Comparison of ENCODE assay signal across 20 mouse cellular contexts in genomic region chr5:134271421-134271820, GRCm38 (mm10). TPM values are rescaled to one million over a fixed set of nuclear protein-coding genes. Genes with fewer than 3 reads are reported as not detected.
A peak's percentile ranks its signal among the peaks of the same experiment; 100 is the strongest.
DNase-seq lines count a peak whose midpoint lies in the region; ATAC-seq lines count a peak whose summit lies in the region.
"Had no signal": no experiment of that assay in that cellular context is flagged by ENCODE, and none has a peak within 500 bp of the region (broad histone marks: within the 10 kb centered on the region; RNA-seq: fewer than 3 reads in every experiment).

No protein-coding gene starts in this region.

- H3K27ac ChIP-seq in kidney, embryonic 14.5 days (ENCODE audit: low read depth, low read length): no peak overlapping the region
- H3K27ac ChIP-seq in forebrain, embryonic 12.5 days: no peak overlapping the region
- H3K27ac ChIP-seq: embryonic facial prominence, embryonic 10.5 days; gastrocnemius, adult 2 months; heart, embryonic 10.5 days; hindbrain, embryonic 13.5 days had no signal

- WGBS in kidney, embryonic 14.5 days: 91% methylated on average over 11 of the region's 11 CpGs
- WGBS in forebrain, embryonic 12.5 days: 92% methylated on average over 11 of the region's 11 CpGs

- intact Hi-C loops in left cerebral cortex, postnatal 10 days (cut with DNase I): loop anchor here (10.0 kb wide), 1 partner anchor 73 kb away; no protein-coding TSS in a partner anchor

- H3K9me3 ChIP-seq in kidney, embryonic 14.5 days (ENCODE audit: control insufficient read depth, low read length): no peaks in the 10 kb centered on the region
- no peaks in the 10 kb centered on the region for H3K9me3 ChIP-seq in forebrain, embryonic 12.5 days
- H3K9me3 ChIP-seq: embryonic facial prominence, embryonic 10.5 days; heart, embryonic 10.5 days; hindbrain, embryonic 13.5 days had no signal

- no peaks in the 10 kb centered on the region for H3K4me1 ChIP-seq in kidney, embryonic 14.5 days (ENCODE audit: control insufficient read depth, insufficient read depth, low read length)
- no peaks in the 10 kb centered on the region for H3K4me1 ChIP-seq in forebrain, embryonic 12.5 days
- H3K4me1 ChIP-seq: heart, embryonic 10.5 days; hindbrain, embryonic 13.5 days had no signal

- no peak overlapping the region for H3K9ac ChIP-seq in kidney, embryonic 14.5 days (ENCODE audit: low read depth, low read length)
- H3K9ac ChIP-seq in forebrain, embryonic 12.5 days: no peak overlapping the region
- H3K9ac ChIP-seq: hindbrain, embryonic 13.5 days had no signal

- H3K4me3 ChIP-seq in kidney, embryonic 14.5 days (ENCODE audit: low read length): no peak overlapping the region
- H3K4me3 ChIP-seq in forebrain, embryonic 12.5 days (replicated peaks): no peak overlapping the region
- H3K4me3 ChIP-seq: embryonic facial prominence, embryonic 10.5 days; gastrocnemius, adult 2 months; heart, embryonic 10.5 days; hindbrain, embryonic 13.5 days had no signal

- H3K4me2 ChIP-seq in kidney, embryonic 14.5 days (replicated peaks; ENCODE audit: low read depth, low read length): no peak overlapping the region
- no peak overlapping the region for H3K4me2 ChIP-seq in forebrain, embryonic 12.5 days
- H3K4me2 ChIP-seq: hindbrain, embryonic 13.5 days had no signal

- peak; percentile 65 for DNase-seq in kidney, adult 18-20 months
- DNase-seq in kidney, adult 9 months: peak; percentile 86
- DNase-seq in kidney, postnatal 10 days: peak; percentile 67
- DNase-seq in kidney, postnatal 4 days: peak; percentile 33 to 57
- DNase-seq in cerebellum, adult 9-11 months: no peak
- no peak for DNase-seq in left cerebral cortex, postnatal 10 days (ENCODE audit: extremely low spot score in 1 of 2, low spot score in 2 of 2)
- DNase-seq: adrenal gland, adult 8-10 months; cerebellum, adult 11-12 months; cerebellum, adult 9-10 months; cerebellum, postnatal 36 days; gastrocnemius, adult 2 months; gastrocnemius, postnatal 36 days; heart, adult 18-20 months; heart, postnatal 10 days had no signal

- peaks cover 96% of the 10 kb centered on the region for H3K36me3 ChIP-seq in kidney, embryonic 14.5 days (ENCODE audit: control insufficient read depth, insufficient read depth, low read length)
- peaks cover 93% of the 10 kb centered on the region for H3K36me3 ChIP-seq in forebrain, embryonic 12.5 days (replicated peaks)

- ATAC-seq in kidney, embryonic 14.5 days (ENCODE audit: low FRiP score, low TSS enrichment): no peak
- ATAC-seq in forebrain, embryonic 12.5 days (ENCODE audit: low FRiP score): no peak
- ATAC-seq: forebrain, embryonic 14.5 days had no signal

- no peaks in the 10 kb centered on the region for H3K27me3 ChIP-seq in kidney, embryonic 14.5 days (ENCODE audit: control insufficient read depth, insufficient read depth, low read length)
- H3K27me3 ChIP-seq in forebrain, embryonic 12.5 days: no peaks in the 10 kb centered on the region
- H3K27me3 ChIP-seq: hindbrain, embryonic 13.5 days had no signal

RNA-seq across cellular contexts. Expression of gene Ncf1, which starts 42.0 kb away (rescaled TPM):
- polyA plus RNA-seq in kidney, embryonic 14.5 days (2014; fragmentation: Nextera tagmentation; extraction: Ambion mirVana): 2.6 and 2.9 TPM in 2 replicates
- polyA plus RNA-seq in forebrain, embryonic 12.5 days (2016; fragmentation: Nextera tagmentation; extraction: Ambion mirVana): 1.4 and 2.0 TPM in 2 replicates
- 1 to 10 TPM; 5.7 to 8.3 TPM for total RNA-seq in left cerebral cortex, postnatal 10 days (2021)

RNA-seq across cellular contexts. Expression of gene Gtf2i, which starts 43.1 kb away (rescaled TPM):
- polyA plus RNA-seq in kidney, embryonic 14.5 days (2014; fragmentation: Nextera tagmentation; extraction: Ambion mirVana): 131 and 196 TPM in 2 replicates
- polyA plus RNA-seq in forebrain, embryonic 12.5 days (2016; fragmentation: Nextera tagmentation; extraction: Ambion mirVana): 245 and 247 TPM in 2 replicates
- total RNA-seq in left cerebral cortex, postnatal 10 days (2021): 100 to 1,000 TPM; 186 to 207 TPM

Comparison
In these comparisons a context has a peak if more than half of its experiments do, and no peak if none do; other contexts are left out.
1. DNase-seq: peak in kidney, adult 18-20 months (single experiment), kidney, adult 9 months (single experiment), kidney, postnatal 10 days (single experiment) and kidney, postnatal 4 days (2 of 2); none in cerebellum, adult 9-11 months (single experiment) and left cerebral cortex, postnatal 10 days (0 of 2).